Mouse (Mus musculus) midbrain, embryonic 14.5 days (tissue): ENCODE data around the gene Zdhhc1. TPM values are rescaled to one million over a fixed set of nuclear protein-coding genes. Genes with fewer than 3 reads are reported as not detected.

Experiments
- ATAC-seq: fragments of 200-750 bp; cut with Nextera tagmentation; 2 replicates; pipeline ENCODE4 v1.8.0; 2017; ENCODE audit warnings: moderate number of reproducible peaks, moderate library complexity; ENCODE audit not compliant: low FRiP score, low TSS enrichment
- DNase-seq: peaks from one replicate; pipeline ENCODE4 v3.0.0-alpha.2; 2015
- H3K27ac ChIP-seq: fragments of 300-500 bp; sonication (generic); replicated peaks from 2 replicates; pipeline ENCODE4 v1.5.1; 2014; ENCODE audit warnings: mild to moderate bottlenecking, low read depth, low read length, moderate library complexity
- H3K27me3 ChIP-seq: fragments of 300-500 bp; sonication (generic); 2 replicates; pipeline ENCODE4 v1.6.1; 2014; ENCODE audit warnings: low read length, control low read depth, mixed read lengths; ENCODE audit not compliant: control insufficient read depth, insufficient read depth
- H3K36me3 ChIP-seq: fragments of 300-500 bp; sonication (generic); 2 replicates; pipeline ENCODE4 v1.6.1; 2014; ENCODE audit warnings: low read length, control low read depth; ENCODE audit not compliant: control insufficient read depth, insufficient read depth
- H3K4me1 ChIP-seq: fragments of 300-500 bp; sonication (generic); 2 replicates; pipeline ENCODE4 v1.6.1; 2014; ENCODE audit warnings: mild to moderate bottlenecking, antibody characterized with exemption, low read length, control low read depth; ENCODE audit not compliant: control insufficient read depth, insufficient read depth
- H3K4me2 ChIP-seq: fragments of 300-500 bp; sonication (generic); 2 replicates; pipeline ENCODE4 v1.6.1; 2014; ENCODE audit warnings: mild to moderate bottlenecking, low read length, moderate library complexity
- H3K4me3 ChIP-seq: fragments of 300-500 bp; sonication (generic); replicated peaks from 2 replicates; pipeline ENCODE4 v1.5.1; 2014; ENCODE audit warnings: low read depth, low read length
- H3K9ac ChIP-seq: fragments of 300-500 bp; sonication (generic); replicated peaks from 2 replicates; pipeline ENCODE4 v1.6.1; 2014; ENCODE audit warnings: mild to moderate bottlenecking, low read length, moderate library complexity
- H3K9me3 ChIP-seq: fragments of 300-500 bp; sonication (generic); 2 replicates; pipeline ENCODE4 v1.6.1; 2016; ENCODE audit warnings: low read length, control low read depth, mixed read lengths; ENCODE audit not compliant: control insufficient read depth
- WGBS: fragments of 180-500 bp; shearing (Covaris S2); extraction: QIAGEN DNeasy Blood & Tissue Kit; methylation state at CpG from one replicate; pipeline ENCODE4 v1.1.7; 2014; 5-methylcytosine and 5-hydroxymethylcytosine counted together
- polyA plus RNA-seq: library from polyadenylated mRNA; unstranded; fragments of >200 nt; fragmentation: Nextera tagmentation; extraction: Ambion mirVana; gene quantifications from 2 replicates; pipeline ENCODE4 v1.2.1, GENCODE M21; 2014

Gene Zdhhc1
- polyA plus RNA-seq, 1 experiment from 2014 or later, result 25.2 TPM

- ATAC-seq, result no peak
- WGBS, result 51% methylated on average over 1 of the region's 1 CpGs
Measured at GRCm38 (mm10) chr8:105489281-105489680, 7.4 kb downstream of the Zdhhc1 start.

GRCm38 (mm10) chr8:105488082-105488481, 8.6 kb downstream of the Zdhhc1 start:
- ATAC-seq (no peak), DNase-seq (no peak)
- H3K9ac ChIP-seq, result no peak overlapping the region
- 78% methylated on average over 3 of the region's 3 CpGs for WGBS
- no peaks in the 10 kb centered on the region for H3K27me3 ChIP-seq
- H3K9me3 ChIP-seq, result no peaks in the 10 kb centered on the region
- H3K4me2 ChIP-seq, result no peak overlapping the region
- H3K27ac ChIP-seq, result no peak overlapping the region
- no peak overlapping the region for H3K4me3 ChIP-seq
- H3K36me3 ChIP-seq, result 0 out of 2 replicates have a peak, but pooled peaks cover 6% of the 10 kb centered on the region
- 0 out of 2 replicates have a peak, but pooled peaks cover 2% of the 10 kb centered on the region for H3K4me1 ChIP-seq

More at GRCm38 (mm10) chr8:105489281-105489680, 7.4 kb downstream of the Zdhhc1 start:
- H3K27ac ChIP-seq, result no peak overlapping the region
- H3K9ac ChIP-seq, result no peak overlapping the region
- H3K9me3 ChIP-seq, result no peaks in the 10 kb centered on the region
- no peaks in the 10 kb centered on the region for H3K4me1 ChIP-seq
- no peak for DNase-seq
- no peak overlapping the region for H3K4me2 ChIP-seq
- no peak overlapping the region for H3K4me3 ChIP-seq
- H3K36me3 ChIP-seq, result 0 out of 2 replicates have a peak, but pooled peaks cover 6% of the 10 kb centered on the region
- no peaks in the 10 kb centered on the region for H3K27me3 ChIP-seq

GRCm38 (mm10) chr8:105484392-105484791, 12.3 kb downstream of the Zdhhc1 start:
- ATAC-seq, result no peak; the same call in 1 of the 2 replicates
- no peaks in the 10 kb centered on the region for H3K9me3 ChIP-seq
- H3K27ac ChIP-seq, result no peak overlapping the region
- H3K4me2 ChIP-seq, result no peak overlapping the region
- 0 out of 2 replicates have a peak, but pooled peaks cover 2% of the 10 kb centered on the region for H3K4me1 ChIP-seq
- no peaks in the 10 kb centered on the region for H3K27me3 ChIP-seq
- peak; percentile 74 for DNase-seq
- 0 out of 2 replicates have a peak, but pooled peaks cover 6% of the 10 kb centered on the region for H3K36me3 ChIP-seq
- H3K4me3 ChIP-seq, result no peak overlapping the region
- WGBS, result 21% methylated on average over 2 of the region's 2 CpGs
- H3K9ac ChIP-seq, result no peak overlapping the region

GRCm38 (mm10) chr8:105484030-105484368, 12.7 kb downstream of the Zdhhc1 start:
- no peak overlapping the region for H3K4me2 ChIP-seq
- no peak overlapping the region for H3K9ac ChIP-seq
- ATAC-seq, result no peak
- H3K9me3 ChIP-seq, result no peaks in the 10 kb centered on the region
- DNase-seq, result no peak
- 0 out of 2 replicates have a peak, but pooled peaks cover 2% of the 10 kb centered on the region for H3K4me1 ChIP-seq
- no peak overlapping the region for H3K27ac ChIP-seq
- 22% methylated on average over 3 of the region's 3 CpGs for WGBS
- no peaks in the 10 kb centered on the region for H3K27me3 ChIP-seq
- no peak overlapping the region for H3K4me3 ChIP-seq
- H3K36me3 ChIP-seq, result 0 out of 2 replicates have a peak, but pooled peaks cover 8% of the 10 kb centered on the region

- ATAC-seq, result no peak
Measured at GRCm38 (mm10) chr8:105483212-105484029, 13.3 kb downstream of the Zdhhc1 start.

GRCm38 (mm10) chr8:105482123-105482522, 14.6 kb downstream of the Zdhhc1 start:
- Histone ChIP-seq H3K9me3 (no peaks in the 10 kb centered on the region), H3K9ac (no peak overlapping the region), H3K4me2 (no peak overlapping the region), H3K4me1 (0 out of 2 replicates have a peak, but pooled peaks cover 2% of the 10 kb centered on the region), H3K4me3 (no peak overlapping the region), H3K27ac (no peak overlapping the region), H3K27me3 (no peaks in the 10 kb centered on the region), H3K36me3 (peaks cover 12% of the 10 kb centered on the region; the same call in 1 of the 2 replicates)
- DNase-seq (no peak), ATAC-seq (no peak)
- WGBS, result 84% methylated on average over 8 of the region's 8 CpGs

More at GRCm38 (mm10) chr8:105483212-105484029, 13.3 kb downstream of the Zdhhc1 start:
- no peak overlapping the region for H3K4me2 ChIP-seq
- H3K36me3 ChIP-seq, result 0 out of 2 replicates have a peak, but pooled peaks cover 9% of the 10 kb centered on the region
- H3K9ac ChIP-seq, result no peak overlapping the region
- no peaks in the 10 kb centered on the region for H3K9me3 ChIP-seq
- 30% methylated on average over 14 of the region's 14 CpGs for WGBS
- H3K27me3 ChIP-seq, result no peaks in the 10 kb centered on the region
- 0 out of 2 replicates have a peak, but pooled peaks cover 2% of the 10 kb centered on the region for H3K4me1 ChIP-seq
- no peak overlapping the region for H3K27ac ChIP-seq
- no peak overlapping the region for H3K4me3 ChIP-seq
- DNase-seq, result peak; percentile 66

GRCm38 (mm10) chr8:105481453-105481852, 15.2 kb downstream of the Zdhhc1 start:
- Histone ChIP-seq H3K9me3 (no peaks in the 10 kb centered on the region), H3K4me1 (0 out of 2 replicates have a peak, but pooled peaks cover 2% of the 10 kb centered on the region), H3K9ac (no peak overlapping the region), H3K27ac (no peak overlapping the region), H3K4me2 (no peak overlapping the region), H3K36me3 (peaks cover 12% of the 10 kb centered on the region; the same call in 1 of the 2 replicates), H3K4me3 (no peak overlapping the region), H3K27me3 (no peaks in the 10 kb centered on the region)
- WGBS, result 70% methylated on average over 6 of the region's 6 CpGs
- no peak for ATAC-seq
- peak; percentile 55 for DNase-seq

GRCm38 (mm10) chr8:105481013-105481412, 15.7 kb downstream of the Zdhhc1 start:
- Histone ChIP-seq H3K9ac (no peak overlapping the region), H3K4me3 (no peak overlapping the region), H3K36me3 (peaks cover 12% of the 10 kb centered on the region; the same call in 1 of the 2 replicates), H3K27me3 (no peaks in the 10 kb centered on the region), H3K4me2 (no peak overlapping the region), H3K4me1 (0 out of 2 replicates have a peak, but pooled peaks cover 2% of the 10 kb centered on the region), H3K27ac (no peak overlapping the region), H3K9me3 (no peaks in the 10 kb centered on the region)
- 51% methylated on average over 2 of the region's 2 CpGs for WGBS
- ATAC-seq (no peak), DNase-seq (no peak)
